Mouse (Mus musculus) ovary, postnatal 14 days (tissue): Measurements from ENCODE around the gene Nprl3.

Experiments
- DNase-seq: peaks from one replicate; pipeline ENCODE4 v3.0.0; 2022; ENCODE audit warnings: low spot score

The Nprl3 gene

GRCm38 (mm10) chr11:32195867-32196540, 71.5 kb downstream of the Nprl3 start:
- no peak for DNase-seq

- no peak for DNase-seq
Measured at GRCm38 (mm10) chr11:32194626-32195025, 72.9 kb downstream of the Nprl3 start.

- no peak for DNase-seq
Measured at GRCm38 (mm10) chr11:32194086-32194485, 73.4 kb downstream of the Nprl3 start.

- no peak for DNase-seq
Measured at GRCm38 (mm10) chr11:32193156-32193555, 74.4 kb downstream of the Nprl3 start.

- DNase-seq, result no peak
Measured at GRCm38 (mm10) chr11:32190603-32191110, 76.8 kb downstream of the Nprl3 start.

GRCm38 (mm10) chr11:32190119-32190518, 77.4 kb downstream of the Nprl3 start:
- DNase-seq, result no peak

GRCm38 (mm10) chr11:32189434-32189833, 78.1 kb downstream of the Nprl3 start:
- DNase-seq, result no peak

GRCm38 (mm10) chr11:32188881-32189280, 78.6 kb downstream of the Nprl3 start:
- no peak for DNase-seq

GRCm38 (mm10) chr11:32187256-32187655, 80.3 kb downstream of the Nprl3 start:
- DNase-seq, result no peak

- DNase-seq, result no peak
Measured at GRCm38 (mm10) chr11:32186031-32186430, 81.5 kb downstream of the Nprl3 start.

GRCm38 (mm10) chr11:32184469-32184868, 83.0 kb downstream of the Nprl3 start:
- DNase-seq, result no peak

GRCm38 (mm10) chr11:32181973-32182868, 85.3 kb downstream of the Nprl3 start:
- peak; percentile 89 for DNase-seq

- no peak for DNase-seq
Measured at GRCm38 (mm10) chr11:32181246-32181645, 86.3 kb downstream of the Nprl3 start.

- DNase-seq, result no peak
Measured at GRCm38 (mm10) chr11:32178506-32178905, 89.0 kb downstream of the Nprl3 start.
